Mouse (Mus musculus) limb, embryonic 14.5 days (tissue): ENCODE measurements around the gene Fhit. TPM values are rescaled to one million over a fixed set of nuclear protein-coding genes. Genes with fewer than 3 reads are reported as not detected.

Source experiments
- ATAC-seq: fragments of 200-750 bp; cut with Nextera tagmentation; 2 replicates; pipeline ENCODE4 v1.8.0; 2017; ENCODE audit warnings: low read depth, moderate number of reproducible peaks, moderate TSS enrichment; ENCODE audit not compliant: low FRiP score
- DNase-seq: peaks from one replicate; pipeline ENCODE4 v3.0.0-alpha.2; 2015; ENCODE audit warnings: low spot score
- H3K27ac ChIP-seq: fragments of 300-500 bp; sonication (generic); replicated peaks from 2 replicates; pipeline ENCODE4 v1.5.1; 2014; ENCODE audit warnings: low read depth, mild to moderate bottlenecking, low read length, moderate library complexity, mixed read lengths
- H3K27me3 ChIP-seq: fragments of 300-500 bp; sonication (generic); 2 replicates; pipeline ENCODE4 v1.6.1; 2014; ENCODE audit warnings: low read length, mixed read lengths; ENCODE audit not compliant: control insufficient read depth, insufficient read depth
- H3K36me3 ChIP-seq: fragments of 300-500 bp; sonication (generic); 2 replicates; pipeline ENCODE4 v1.6.1; 2014; ENCODE audit warnings: mild to moderate bottlenecking, low read length, moderate library complexity, mixed read lengths; ENCODE audit not compliant: control insufficient read depth, insufficient read depth
- H3K4me1 ChIP-seq: fragments of 300-500 bp; sonication (generic); 2 replicates; pipeline ENCODE4 v1.6.1; 2014; ENCODE audit warnings: antibody characterized with exemption, low read length, mixed read lengths; ENCODE audit not compliant: control insufficient read depth, insufficient read depth
- H3K4me2 ChIP-seq: fragments of 300-500 bp; sonication (generic); replicated peaks from 2 replicates; pipeline ENCODE4 v1.6.1; 2014; ENCODE audit warnings: low read depth, mild to moderate bottlenecking, low read length, moderate library complexity; ENCODE audit not compliant: severe bottlenecking
- H3K4me3 ChIP-seq: fragments of 300-500 bp; sonication (generic); replicated peaks from 2 replicates; pipeline ENCODE4 v1.5.1; 2014; ENCODE audit warnings: low read length
- H3K9ac ChIP-seq: fragments of 300-500 bp; sonication (generic); 2 replicates; pipeline ENCODE4 v1.6.1; 2014; ENCODE audit warnings: mild to moderate bottlenecking, low read depth, low read length, moderate library complexity; ENCODE audit not compliant: severe bottlenecking
- H3K9me3 ChIP-seq: fragments of 300-500 bp; sonication (generic); 2 replicates; pipeline ENCODE4 v1.6.1; 2016; ENCODE audit warnings: low read length; ENCODE audit not compliant: control insufficient read depth
- POLR2A ChIP-seq: fragments of 200-500 bp; IDR thresholded peaks from 2 replicates; pipeline ENCODE4 v1.8.0; 2012; ENCODE audit warnings: inconsistent platforms, mild to moderate bottlenecking, moderate library complexity, borderline replicate concordance; ENCODE audit not compliant: insufficient read depth, insufficient read length; ENCODE audit errors: extremely low read depth
- WGBS: fragments of 180-500 bp; shearing (Covaris S2); extraction: QIAGEN DNeasy Blood & Tissue Kit; methylation state at CpG from one replicate; pipeline ENCODE4 v1.1.7; 2014; 5-methylcytosine and 5-hydroxymethylcytosine counted together
- polyA plus RNA-seq, 2 experiments: library from polyadenylated mRNA; depleted of rRNA in 1 of 2; stranded (reverse) in 1 of 2; unstranded in 1 of 2; fragments of >200 nt; fragmentation: Nextera tagmentation in 1 of 2; extraction: Ambion mirVana in 1 of 2; gene quantifications; 2 replicates each; pipeline versions ENCODE4 v1.2.1 to v1.2.3; 2012 to 2014

Fhit gene
- polyA plus RNA-seq, 2 experiments, result 3.5 to 7.6 TPM

DNA sequence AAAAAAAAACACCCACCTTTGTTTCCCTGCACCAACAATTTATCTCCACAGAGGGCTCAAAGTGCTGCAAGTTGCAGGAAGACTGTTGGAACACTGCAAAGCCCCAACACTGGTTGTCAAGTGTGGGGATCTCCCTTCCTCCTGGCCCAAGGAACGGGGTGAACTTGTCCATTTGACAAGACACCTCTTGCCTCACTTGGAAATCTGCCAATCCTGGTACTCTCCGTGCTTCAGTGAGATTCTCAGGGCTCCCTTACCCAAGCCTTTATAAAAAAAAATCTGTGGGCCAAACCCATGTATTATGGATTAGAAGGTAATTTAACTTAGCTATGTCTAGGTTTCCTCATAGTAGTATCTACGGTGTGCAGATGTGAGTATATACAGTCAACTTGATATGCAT is 448.9 kb downstream of the Fhit start:
- H3K4me2 ChIP-seq, result no peak overlapping the region
- H3K27me3 ChIP-seq, result no peaks in the 10 kb centered on the region
- no peak overlapping the region for H3K9ac ChIP-seq
- no peaks in the 10 kb centered on the region for H3K4me1 ChIP-seq
- no peak overlapping the region for H3K27ac ChIP-seq
- no peak for TF ChIP-seq POLR2A
- no peaks in the 10 kb centered on the region for H3K36me3 ChIP-seq
- no peak for ATAC-seq
- 71% methylated on average over 3 of the region's 3 CpGs for WGBS
- no peak overlapping the region for H3K4me3 ChIP-seq
- no peak for DNase-seq
- H3K9me3 ChIP-seq, result no peaks in the 10 kb centered on the region

DNA sequence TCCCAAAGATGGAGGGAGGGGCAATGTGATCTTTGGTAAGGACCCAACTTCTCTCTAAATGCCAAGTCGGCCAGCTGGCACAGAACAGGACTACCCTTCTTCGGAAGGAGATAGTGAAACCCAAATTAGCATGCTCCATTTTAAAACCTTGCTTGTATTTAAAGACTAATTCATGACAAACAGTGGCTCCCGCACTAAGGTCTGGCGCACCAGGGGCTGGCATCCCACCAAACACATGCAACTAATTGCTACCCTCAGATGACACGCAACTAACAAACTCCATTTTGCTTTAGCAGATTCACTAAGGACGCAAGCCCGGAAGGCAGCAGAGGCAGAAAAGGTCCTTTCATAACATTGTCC is 449.3 kb downstream of the Fhit start:
- WGBS, result 85% methylated on average over 7 of the region's 7 CpGs
- H3K36me3 ChIP-seq, result no peaks in the 10 kb centered on the region
- H3K27me3 ChIP-seq, result no peaks in the 10 kb centered on the region
- ATAC-seq (no peak), DNase-seq (no peak)
- no peak overlapping the region for H3K27ac ChIP-seq
- H3K9ac ChIP-seq, result no peak overlapping the region
- H3K4me1 ChIP-seq, result no peaks in the 10 kb centered on the region
- H3K4me2 ChIP-seq, result no peak overlapping the region
- no peak for TF ChIP-seq POLR2A
- no peaks in the 10 kb centered on the region for H3K9me3 ChIP-seq
- no peak overlapping the region for H3K4me3 ChIP-seq

DNA sequence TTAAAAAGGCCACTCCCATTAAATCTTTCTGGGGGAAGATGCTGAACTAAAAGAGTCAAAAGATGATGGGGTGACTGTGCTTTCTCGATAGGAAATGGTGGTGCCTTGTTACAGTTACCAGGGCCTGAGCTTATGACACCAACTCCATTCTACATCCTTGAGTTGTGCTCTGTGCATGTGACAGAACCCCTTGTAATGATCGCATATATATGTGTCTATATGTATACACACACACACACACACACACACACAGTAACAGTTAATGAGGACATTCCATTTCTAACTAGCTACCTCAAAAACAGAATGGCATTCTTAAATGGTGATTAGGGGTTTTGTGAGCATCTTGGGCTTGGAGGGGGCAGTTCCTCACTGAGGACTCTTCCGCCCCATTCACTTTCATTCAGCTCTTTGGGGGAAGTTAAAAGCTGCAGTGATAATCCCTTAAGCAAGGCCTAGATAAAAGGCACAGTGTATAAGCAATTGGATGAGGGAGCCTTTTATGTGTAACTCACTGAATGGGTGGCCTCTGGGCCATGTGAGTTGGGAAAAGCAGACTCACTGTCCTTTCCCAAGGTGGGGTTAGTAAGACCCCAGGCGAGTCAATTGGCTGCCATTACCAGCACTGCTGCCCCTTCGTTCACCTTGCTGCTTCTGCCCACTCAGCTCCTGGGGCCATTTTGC is 449.9 kb downstream of the Fhit start:
- no peak for TF ChIP-seq POLR2A
- Histone ChIP-seq H3K36me3 (no peaks in the 10 kb centered on the region), H3K27ac (no peak overlapping the region), H3K4me2 (no peak overlapping the region), H3K9me3 (no peaks in the 10 kb centered on the region), H3K27me3 (no peaks in the 10 kb centered on the region), H3K4me3 (no peak overlapping the region), H3K4me1 (no peaks in the 10 kb centered on the region), H3K9ac (no peak overlapping the region)
- ATAC-seq, result no peak
- WGBS, result 83% methylated on average over 5 of the region's 5 CpGs
- no peak for DNase-seq

DNA sequence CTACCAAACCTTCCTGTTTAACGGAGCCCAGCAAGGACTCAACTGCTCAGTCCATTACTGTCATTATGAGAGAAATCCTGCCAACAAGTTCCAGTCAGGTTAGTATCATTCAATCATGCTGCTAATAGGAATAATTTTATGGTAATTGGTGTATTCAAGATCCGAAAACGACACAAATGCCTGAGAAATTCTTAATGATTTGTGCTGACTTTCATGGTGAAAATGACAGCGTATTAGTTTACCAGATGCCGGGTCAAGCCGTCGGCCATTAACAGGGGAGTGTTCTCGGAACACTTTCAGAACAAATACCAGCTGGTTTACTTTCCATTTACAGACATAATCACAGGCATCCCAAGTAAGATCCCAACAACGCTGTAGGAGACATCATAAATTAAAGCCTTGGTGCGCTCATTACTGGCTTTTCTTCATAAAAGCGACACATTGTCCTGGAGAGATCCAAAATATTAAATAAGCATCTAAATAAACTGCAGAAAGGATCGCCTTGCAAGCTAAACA is 451.0 kb downstream of the Fhit start:
- Histone ChIP-seq H3K4me2 (no peak overlapping the region), H3K36me3 (no peaks in the 10 kb centered on the region), H3K4me1 (no peaks in the 10 kb centered on the region), H3K9ac (no peak overlapping the region), H3K9me3 (no peaks in the 10 kb centered on the region), H3K4me3 (no peak overlapping the region), H3K27ac (no peak overlapping the region), H3K27me3 (no peaks in the 10 kb centered on the region)
- TF ChIP-seq POLR2A, result no peak
- ATAC-seq (no peak), DNase-seq (no peak)
- 41% methylated on average over 12 of the region's 12 CpGs for WGBS

DNA sequence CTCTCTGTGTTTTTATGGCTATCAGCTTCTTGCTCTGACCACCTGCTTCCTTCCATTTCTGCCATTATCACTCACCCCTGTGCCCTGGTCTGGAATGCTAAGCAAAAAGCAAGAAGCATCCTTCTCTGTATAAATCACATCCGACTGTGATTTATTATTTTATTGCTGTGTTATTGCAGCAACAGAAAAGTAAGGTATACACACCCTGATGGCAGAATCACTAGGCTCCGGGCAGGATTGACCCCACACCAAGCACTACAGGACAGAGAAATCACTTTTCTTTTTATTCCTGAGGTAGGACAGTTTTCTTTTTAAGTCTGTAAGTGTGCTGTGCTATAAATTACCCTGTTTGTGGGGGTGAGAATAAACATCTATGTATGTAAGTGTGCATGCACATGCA is 460.1 kb downstream of the Fhit start:
- WGBS, result 25% methylated on average over 2 of the region's 2 CpGs
- H3K36me3 ChIP-seq, result no peaks in the 10 kb centered on the region
- no peak for ATAC-seq

More for the DNA sequence above, 460.1 kb downstream of the Fhit start:
- TF ChIP-seq POLR2A, result no peak
- Histone ChIP-seq H3K4me3 (no peak overlapping the region), H3K4me1 (no peaks in the 10 kb centered on the region), H3K4me2 (no peak overlapping the region), H3K27ac (no peak overlapping the region), H3K27me3 (no peaks in the 10 kb centered on the region), H3K9me3 (no peaks in the 10 kb centered on the region), H3K9ac (no peak overlapping the region)
- DNase-seq, result no peak
